Mouse (Mus musculus): ENCODE measurements around the gene Pik3c2b. TPM values are rescaled to one million over a fixed set of nuclear protein-coding genes. Genes with fewer than 3 reads are reported as not detected.

Pik3c2b gene
- polyA plus RNA-seq, 1 experiment, result 0.07 TPM

DNA sequence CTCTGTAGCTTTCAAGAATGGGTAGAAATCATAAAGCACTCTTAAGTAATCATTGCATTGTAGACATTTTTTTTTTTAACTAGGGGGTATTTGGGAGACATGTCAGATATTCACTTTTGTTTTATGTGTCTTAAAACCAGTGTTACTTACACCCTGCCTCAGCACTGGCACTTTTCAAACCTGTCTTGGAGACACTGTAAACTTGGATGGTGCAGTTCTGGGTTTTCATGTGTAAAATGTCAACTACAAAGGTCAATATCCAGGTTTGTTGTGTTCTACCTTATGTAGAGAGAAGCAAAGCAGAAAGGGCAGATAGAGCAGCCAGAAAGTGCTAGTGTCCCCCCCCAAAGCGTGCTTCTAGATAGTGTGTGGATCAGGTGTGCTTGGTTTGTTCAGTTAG lies 92.9 kb downstream of the Pik3c2b start:
- H3K27ac ChIP-seq (ENCODE audit: insufficient read depth, low read depth, low read length), result no peak overlapping the region
- H3K4me3 ChIP-seq (ENCODE audit: insufficient read depth, low read length), result no peak overlapping the region
- H3K4me1 ChIP-seq (ENCODE audit: control insufficient read depth, insufficient read depth, low read length), result peaks cover 8% of the 10 kb centered on the region
- TF ChIP-seq CTCF (IDR thresholded peaks at IDR 0.05; ENCODE audit: low read depth, low read length), result no peak
- TF ChIP-seq POLR2A (IDR thresholded peaks at IDR 0.05; ENCODE audit: borderline replicate concordance, low read depth, low read length), result no peak

DNA sequence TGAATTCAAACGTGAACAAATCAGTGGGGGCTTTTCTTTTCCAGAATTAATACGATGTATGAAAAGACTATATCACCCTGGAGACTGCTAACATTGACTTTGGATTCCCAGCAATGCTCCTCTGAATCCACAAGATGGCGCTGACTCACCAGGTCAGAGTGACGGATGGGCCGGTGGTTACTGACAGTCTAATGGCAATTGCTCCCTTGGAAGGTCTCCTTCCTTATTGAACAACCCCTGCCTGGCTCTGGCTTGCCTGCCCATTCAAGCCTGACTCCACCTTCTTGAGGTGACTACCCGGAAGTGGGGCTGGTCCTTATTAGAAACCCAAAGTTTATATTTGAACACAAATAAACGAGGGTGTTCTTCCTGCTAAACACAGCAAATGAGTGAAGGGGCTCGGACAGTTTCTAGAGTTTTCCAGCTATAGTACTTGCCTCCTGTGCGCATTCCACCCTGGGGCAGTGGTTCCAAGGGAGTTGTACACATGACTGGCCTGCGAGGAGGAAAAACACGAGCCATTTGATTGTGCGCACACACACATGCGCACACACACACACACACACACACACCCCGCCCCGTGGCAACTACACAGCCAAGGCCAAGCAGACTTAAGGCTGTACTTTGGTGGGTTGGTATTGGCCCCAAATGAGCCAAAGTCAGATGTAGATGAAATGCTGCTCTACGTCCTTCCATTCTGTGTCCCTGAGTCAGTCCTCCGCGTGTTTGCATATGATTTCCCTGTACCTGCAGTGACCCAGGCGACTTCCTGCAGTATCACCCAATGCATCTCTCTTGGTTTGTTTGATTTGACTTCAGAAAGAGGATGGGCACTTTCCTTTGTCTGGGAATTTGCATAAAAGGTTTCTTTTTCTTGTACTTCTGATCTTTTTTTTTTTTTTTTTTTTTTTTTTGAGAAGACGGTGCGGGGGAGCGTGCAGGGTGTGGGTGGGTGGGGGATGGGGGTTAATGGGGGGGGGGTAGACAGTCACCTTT lies 100.8 kb downstream of the Pik3c2b start:
- TF ChIP-seq CTCF (IDR thresholded peaks at IDR 0.05; ENCODE audit: low read depth, low read length) (peak; percentile 71), POLR2A (IDR thresholded peaks at IDR 0.05; ENCODE audit: borderline replicate concordance, low read depth, low read length) (no peak)
- no peaks in the 10 kb centered on the region for H3K4me1 ChIP-seq (ENCODE audit: control insufficient read depth, insufficient read depth, low read length)
- no peak overlapping the region for H3K27ac ChIP-seq (ENCODE audit: insufficient read depth, low read depth, low read length)
- H3K4me3 ChIP-seq (ENCODE audit: insufficient read depth, low read length), result no peak overlapping the region

DNA sequence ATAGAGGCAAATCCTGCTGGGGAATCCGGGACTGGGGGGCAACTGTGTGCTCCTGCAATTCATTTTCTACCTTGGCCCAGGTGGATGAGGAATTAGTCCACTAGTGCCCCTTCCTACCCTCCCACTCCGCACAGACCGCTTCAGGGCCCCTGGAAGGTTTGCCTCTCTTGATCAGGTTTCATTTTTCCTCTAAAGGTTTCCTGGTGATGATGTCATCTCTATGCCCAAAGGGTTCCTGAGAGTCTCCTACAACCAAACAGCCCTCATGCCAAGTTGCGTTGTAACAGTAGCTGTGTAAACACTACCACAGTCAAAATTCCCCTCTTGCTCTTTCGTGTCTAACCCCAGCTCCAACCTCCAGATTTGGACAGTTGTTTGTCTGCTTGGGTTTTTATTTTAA lies 101.9 kb downstream of the Pik3c2b start:
- TF ChIP-seq POLR2A (IDR thresholded peaks at IDR 0.05; ENCODE audit: borderline replicate concordance, low read depth, low read length), result no peak
- TF ChIP-seq CTCF (IDR thresholded peaks at IDR 0.05; ENCODE audit: low read depth, low read length), result no peak
- Histone ChIP-seq H3K27ac (ENCODE audit: insufficient read depth, low read depth, low read length) (no peak overlapping the region), H3K4me3 (ENCODE audit: insufficient read depth, low read length) (no peak overlapping the region), H3K4me1 (ENCODE audit: control insufficient read depth, insufficient read depth, low read length) (no peaks in the 10 kb centered on the region)

GRCm38 (mm10) chr1:133148122-133148521 lies 102.7 kb downstream of the Pik3c2b start:
- Histone ChIP-seq H3K27ac (ENCODE audit: insufficient read depth, low read depth, low read length) (no peak overlapping the region), H3K4me3 (ENCODE audit: insufficient read depth, low read length) (no peak overlapping the region), H3K4me1 (ENCODE audit: control insufficient read depth, insufficient read depth, low read length) (no peaks in the 10 kb centered on the region)
- TF ChIP-seq CTCF (IDR thresholded peaks at IDR 0.05; ENCODE audit: low read depth, low read length) (no peak), POLR2A (IDR thresholded peaks at IDR 0.05; ENCODE audit: borderline replicate concordance, low read depth, low read length) (no peak)

DNA sequence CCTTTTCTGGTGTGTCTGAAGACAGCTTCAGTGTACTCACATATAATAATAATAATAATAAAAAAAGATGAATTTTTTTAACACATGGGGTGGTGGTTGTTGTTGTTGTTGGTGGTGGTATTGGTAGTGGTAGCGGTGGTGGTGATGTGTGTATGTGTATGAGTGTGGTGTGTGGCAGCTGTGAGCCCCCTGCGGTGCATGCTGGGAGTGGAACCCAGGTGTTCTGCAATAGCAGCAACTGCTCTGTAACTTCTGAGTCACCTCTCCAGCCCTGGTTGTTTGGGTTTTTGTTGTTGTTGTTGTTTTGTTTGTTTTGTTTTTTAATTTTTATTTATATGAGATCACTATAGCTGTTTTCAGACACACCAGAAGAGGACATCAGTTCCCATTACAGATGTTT lies 105.1 kb downstream of the Pik3c2b start:
- Histone ChIP-seq H3K27ac (ENCODE audit: insufficient read depth, low read depth, low read length) (no peak overlapping the region), H3K4me1 (ENCODE audit: control insufficient read depth, insufficient read depth, low read length) (no peaks in the 10 kb centered on the region), H3K4me3 (ENCODE audit: insufficient read depth, low read length) (no peak overlapping the region)
- TF ChIP-seq CTCF (IDR thresholded peaks at IDR 0.05; ENCODE audit: low read depth, low read length) (no peak), POLR2A (IDR thresholded peaks at IDR 0.05; ENCODE audit: borderline replicate concordance, low read depth, low read length) (no peak)

- TF ChIP-seq POLR2A (IDR thresholded peaks at IDR 0.05; ENCODE audit: borderline replicate concordance, low read depth, low read length), result no peak
- no peak for TF ChIP-seq CTCF (IDR thresholded peaks at IDR 0.05; ENCODE audit: low read depth, low read length)
- Histone ChIP-seq H3K27ac (ENCODE audit: insufficient read depth, low read depth, low read length) (no peak overlapping the region), H3K4me1 (ENCODE audit: control insufficient read depth, insufficient read depth, low read length) (no peaks in the 10 kb centered on the region), H3K4me3 (ENCODE audit: insufficient read depth, low read length) (no peak overlapping the region)
Observed at GRCm38 (mm10) chr1:133152213-133152612, 106.7 kb downstream of the Pik3c2b start.

- peaks cover 3% of the 10 kb centered on the region; the same call in 1 of the 2 replicates for H3K4me1 ChIP-seq (ENCODE audit: control insufficient read depth, insufficient read depth, low read length)
- TF ChIP-seq CTCF (IDR thresholded peaks at IDR 0.05; ENCODE audit: low read depth, low read length) (no peak), POLR2A (IDR thresholded peaks at IDR 0.05; ENCODE audit: borderline replicate concordance, low read depth, low read length) (no peak)
- H3K4me3 ChIP-seq (ENCODE audit: insufficient read depth, low read length), result no peak overlapping the region
- H3K27ac ChIP-seq (ENCODE audit: insufficient read depth, low read depth, low read length), result no peak overlapping the region
Observed at GRCm38 (mm10) chr1:133155270-133155669, 109.8 kb downstream of the Pik3c2b start.

Other genes starting within 250 kb of the Pik3c2b start
- not detected in 2 replicates for gene Lrrn2, start 165.4 kb upstream of the Pik3c2b start, polyA plus RNA-seq (2012; ENCODE audit: insufficient read depth, insufficient read length, missing spikeins)
- 81.8 and 101 TPM in 2 replicates for gene Mdm4, start 15.1 kb upstream of the Pik3c2b start, polyA plus RNA-seq (2012; ENCODE audit: insufficient read depth, insufficient read length, missing spikeins)
- 36.1 and 37.4 TPM in 2 replicates for gene Ppp1r15b, start 85.5 kb downstream of the Pik3c2b start, polyA plus RNA-seq (2012; ENCODE audit: insufficient read depth, insufficient read length, missing spikeins)
- gene Plekha6, start 118.5 kb downstream of the Pik3c2b start, polyA plus RNA-seq (2012; ENCODE audit: insufficient read depth, insufficient read length, missing spikeins), result not detected in 2 replicates

Data from bone marrow macrophage, adult 2 months (primary cell).